Comparison of ENCODE assay signal across 24 mouse cellular contexts in the genomic region with DNA sequence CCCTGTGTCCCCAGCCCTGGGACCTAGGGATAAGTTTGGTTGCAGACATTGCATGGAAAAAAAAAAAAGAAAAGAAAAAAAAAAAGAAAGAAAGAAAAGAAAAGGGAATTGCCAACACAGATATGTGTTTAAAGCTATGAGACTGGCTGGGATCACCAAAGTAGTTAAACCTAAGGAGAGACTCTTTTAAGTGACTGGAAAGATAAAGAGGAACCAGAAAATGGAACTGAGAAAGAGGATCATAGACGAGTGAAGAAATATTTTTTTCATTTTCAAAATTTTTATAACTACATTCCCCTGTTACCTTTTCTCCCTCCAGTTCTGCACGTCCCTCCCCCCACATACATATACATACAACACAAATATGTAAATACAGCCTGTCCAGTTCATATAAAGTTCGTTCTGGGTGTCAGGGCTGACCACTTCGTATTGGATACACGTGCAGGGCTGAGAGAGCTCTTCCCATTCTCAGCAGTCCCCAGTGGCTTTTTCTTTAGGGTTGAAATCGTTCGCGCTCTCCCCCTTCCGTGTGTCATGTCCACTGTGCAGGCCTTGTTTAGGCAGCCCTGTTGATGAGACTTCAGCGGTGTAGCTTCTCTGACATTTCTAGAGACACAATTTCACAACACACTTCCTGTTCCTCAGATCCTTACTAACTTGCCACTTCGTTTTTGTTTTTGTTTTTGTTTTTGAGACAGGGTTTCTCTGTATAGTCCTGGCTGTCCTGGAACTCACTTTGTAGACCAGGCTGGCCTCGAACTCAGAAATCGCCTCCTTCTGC. TPM values are rescaled to one million over a fixed set of nuclear protein-coding genes. Genes with fewer than 3 reads are reported as not detected.
DNase-seq lines count a peak whose midpoint lies in the region; ATAC-seq and TF ChIP-seq lines count a peak whose summit lies in the region.
"Had no signal": no experiment of that assay in that cellular context is flagged by ENCODE, and none has a peak within 500 bp of the region (broad histone marks: within the 10 kb centered on the region; RNA-seq: fewer than 3 reads in every experiment).

No protein-coding gene starts in this region.

- ATAC-seq in common myeloid progenitor, adult 5-6 weeks (replicated peaks; ENCODE audit: low read depth, poor library complexity, severe bottlenecking) = peak; percentile 70
- peak; percentile 76 for ATAC-seq in megakaryocyte progenitor cell, adult 5-6 weeks (replicated peaks; ENCODE audit: poor library complexity)
- no peak for ATAC-seq in heart, embryonic 11.5 days (replicated peaks; ENCODE audit: insufficient number of reproducible peaks, low FRiP score, low TSS enrichment)
- ATAC-seq: CD4-positive, CD25-positive, alpha-beta regulatory T cell, adult 4 months; forebrain, embryonic 13.5 days; hindbrain, embryonic 16.5 days; intestine, embryonic 16.5 days had no signal

- peaks cover 10% of the 10 kb centered on the region for H3K4me1 ChIP-seq in thymus, adult 2 months (replicated peaks; ENCODE audit: control insufficient read depth, insufficient read depth, low read length)
- H3K4me1 ChIP-seq in heart, embryonic 11.5 days (ENCODE audit: control insufficient read depth, insufficient read depth, low read length) = no peaks in the 10 kb centered on the region
- H3K4me1 ChIP-seq: embryonic facial prominence, embryonic 12.5 days; forebrain, embryonic 13.5 days; limb, embryonic 15.5 days; midbrain, embryonic 10.5 days had no signal

- no peak overlapping the region for H3K4me2 ChIP-seq in heart, embryonic 11.5 days
- H3K4me2 ChIP-seq: embryonic facial prominence, embryonic 12.5 days; forebrain, embryonic 13.5 days; heart, embryonic 15.5 days; limb, embryonic 15.5 days had no signal

- H3K9ac ChIP-seq in heart, embryonic 11.5 days (ENCODE audit: low read depth, low read length) = no peak overlapping the region
- H3K9ac ChIP-seq: embryonic facial prominence, embryonic 12.5 days; forebrain, embryonic 13.5 days; heart, embryonic 15.5 days; limb, embryonic 15.5 days had no signal

- no peak for TF ChIP-seq CTCF in thymus, adult 2 months (IDR thresholded peaks at IDR 0.05; ENCODE audit: borderline replicate concordance, control insufficient read depth, extremely low read depth, insufficient read depth, low read length, poor library complexity)

- H3K27me3 ChIP-seq in thymus, adult 2 months (ENCODE audit: control insufficient read depth, insufficient read depth, low read length) = no peaks in the 10 kb centered on the region
- H3K27me3 ChIP-seq in heart, embryonic 11.5 days (ENCODE audit: control insufficient read depth, insufficient read depth, low read length) = no peaks in the 10 kb centered on the region
- H3K27me3 ChIP-seq: embryonic facial prominence, embryonic 12.5 days; forebrain, embryonic 13.5 days; heart, embryonic 15.5 days; limb, embryonic 15.5 days had no signal

- no peak for TF ChIP-seq POLR2A in thymus, adult 2 months (IDR thresholded peaks at IDR 0.05; ENCODE audit: control insufficient read depth, extremely low read depth, insufficient read depth, low read length, poor library complexity)

- no peak for DNase-seq in thymus, adult 2 months
- DNase-seq in thymus, postnatal 36 days = no peak
- DNase-seq in kidney, postnatal 4 days = no peak
- DNase-seq in urinary bladder, adult 18-20 months (ENCODE audit: low spot score in 2 of 2) = no peak
- DNase-seq: adrenal gland, postnatal 36 days; cerebellum, adult 8-10 months; gastrocnemius, postnatal 10 days; heart, adult 2 months; layer of hippocampus, postnatal 36 days; lung, postnatal 10 days; right cerebral cortex, postnatal 4 days had no signal

- H3K27ac ChIP-seq in thymus, adult 2 months (ENCODE audit: control insufficient read depth, insufficient read depth, low read length) = peak overlapping the region; percentile 58
- H3K27ac ChIP-seq in heart, embryonic 11.5 days (ENCODE audit: low read depth, low read length) = no peak overlapping the region
- H3K27ac ChIP-seq: embryonic facial prominence, embryonic 12.5 days; forebrain, embryonic 13.5 days; heart, adult 2 months; heart, embryonic 15.5 days; limb, embryonic 15.5 days; midbrain, embryonic 10.5 days had no signal

- no peaks in the 10 kb centered on the region for H3K9me3 ChIP-seq in heart, embryonic 11.5 days (replicated peaks; ENCODE audit: control insufficient read depth, low read length)
- H3K9me3 ChIP-seq: embryonic facial prominence, embryonic 12.5 days; forebrain, embryonic 13.5 days; G1E; heart, embryonic 15.5 days; limb, embryonic 15.5 days; midbrain, embryonic 10.5 days had no signal

- WGBS in thymus, adult 2 months = 88% methylated on average over 13 of the region's 13 CpGs
- 87% methylated on average over 13 of the region's 13 CpGs for WGBS in heart, embryonic 11.5 days (ENCODE audit: insufficient replicate concordance)

- no peak overlapping the region for H3K4me3 ChIP-seq in thymus, adult 2 months (ENCODE audit: control insufficient read depth, insufficient read depth, low read length)
- no peak overlapping the region for H3K4me3 ChIP-seq in heart, embryonic 11.5 days (ENCODE audit: low read depth, low read length)
- H3K4me3 ChIP-seq: embryonic facial prominence, embryonic 12.5 days; erythroblast, embryonic 14.5 days; forebrain, embryonic 13.5 days; heart, adult 2 months; heart, embryonic 15.5 days; limb, embryonic 15.5 days; midbrain, embryonic 10.5 days had no signal

- peaks cover 18% of the 10 kb centered on the region for H3K36me3 ChIP-seq in thymus, adult 2 months (ENCODE audit: control insufficient read depth, insufficient read depth, low read length)
- peaks cover 3% of the 10 kb centered on the region; the same call in 1 of the 2 replicates for H3K36me3 ChIP-seq in heart, embryonic 11.5 days (ENCODE audit: control insufficient read depth, insufficient read depth, low read length)

RNA-seq across cellular contexts. Expression of a gene that starts 11.4 kb away (rescaled TPM):
- polyA plus RNA-seq in thymus, adult 2 months (2012; rRNA removed) = 25.9 and 33.0 TPM in 2 replicates
- total RNA-seq in common myeloid progenitor, adult 5-6 weeks (2017) = 14.5 and 15.1 TPM in 2 replicates
- total RNA-seq in megakaryocyte progenitor cell, adult 5-6 weeks (2015) = 13.2 and 16.9 TPM in 2 replicates
- 19.8 and 22.8 TPM in 2 replicates for total RNA-seq in megakaryocyte progenitor cell, adult 5-6 weeks (2017)
- polyA plus RNA-seq in heart, embryonic 11.5 days (2014; fragmentation: Nextera tagmentation; extraction: Ambion mirVana) = 5.0 and 5.4 TPM in 2 replicates
